Mouse (Mus musculus) olfactory bulb, adult 2 months (tissue): ENCODE results near the gene Snd1. TPM values are rescaled to one million over a fixed set of nuclear protein-coding genes. Genes with fewer than 3 reads are reported as not detected.

Experiments
- H3K27ac ChIP-seq: fragments of 200-500 bp; 2 replicates; pipeline ENCODE4 v1.5.1; 2012; ENCODE audit warnings: low read depth, low read length; ENCODE audit not compliant: insufficient read depth
- H3K4me1 ChIP-seq: fragments of 200-500 bp; 2 replicates; pipeline ENCODE4 v1.6.1; 2012; ENCODE audit warnings: low read length; ENCODE audit not compliant: control insufficient read depth, insufficient read depth
- H3K4me3 ChIP-seq: fragments of 200-500 bp; 2 replicates; pipeline ENCODE4 v1.5.1; 2012; ENCODE audit warnings: mild to moderate bottlenecking, low read depth, low read length, moderate library complexity; ENCODE audit not compliant: insufficient read depth
- CTCF ChIP-seq: fragments of 200-500 bp; IDR thresholded peaks from 2 replicates; pipeline ENCODE4 v1.5.1; 2012; ENCODE audit warnings: low read depth, mild to moderate bottlenecking, low read length, moderate library complexity; ENCODE audit not compliant: insufficient read depth
- POLR2A ChIP-seq: fragments of 200-500 bp; IDR thresholded peaks from 2 replicates; pipeline ENCODE4 v1.6.1; 2012; ENCODE audit warnings: mild to moderate bottlenecking, low read depth, low read length, moderate library complexity; ENCODE audit not compliant: insufficient read depth
- WGBS: fragments of 180-500 bp; shearing (Covaris S2); methylation state at CpG from one replicate; pipeline ENCODE4 v1.1.7; 2018; 5-methylcytosine and 5-hydroxymethylcytosine counted together
- polyA plus RNA-seq: library from polyadenylated mRNA; stranded (reverse); fragments of >200 nt; gene quantifications from 2 replicates; pipeline ENCODE4 v1.2.4, GENCODE M21; 2012; ENCODE audit warnings: low replicate concordance; ENCODE audit not compliant: missing spikeins, insufficient read depth, insufficient read length

Gene Snd1
- polyA plus RNA-seq, 1 experiment = not detected

DNA sequence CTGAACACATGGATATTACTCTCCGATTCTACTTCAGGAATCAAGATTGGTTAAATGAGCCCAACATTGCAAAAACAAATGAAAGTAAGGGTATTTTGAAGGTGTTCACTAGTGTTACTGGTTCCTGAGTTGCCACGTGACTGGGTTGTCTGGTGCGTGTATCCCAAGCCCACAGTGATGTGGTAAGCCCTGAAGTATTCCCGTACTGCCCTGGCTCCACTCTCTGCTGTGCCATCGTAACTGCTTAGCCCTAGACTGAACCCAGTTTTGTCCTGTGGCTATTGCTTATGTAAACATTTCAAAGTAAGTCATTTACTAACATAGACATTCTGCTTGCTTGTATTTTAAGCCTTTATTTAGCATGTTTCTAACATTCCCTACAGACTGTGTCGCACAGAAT is 256.3 kb downstream of the Snd1 start:
- Histone ChIP-seq H3K27ac (no peak overlapping the region), H3K4me3 (no peak overlapping the region), H3K4me1 (no peaks in the 10 kb centered on the region)
- TF ChIP-seq POLR2A (no peak), CTCF (no peak)
- 94% methylated on average over 6 of the region's 6 CpGs for WGBS

DNA sequence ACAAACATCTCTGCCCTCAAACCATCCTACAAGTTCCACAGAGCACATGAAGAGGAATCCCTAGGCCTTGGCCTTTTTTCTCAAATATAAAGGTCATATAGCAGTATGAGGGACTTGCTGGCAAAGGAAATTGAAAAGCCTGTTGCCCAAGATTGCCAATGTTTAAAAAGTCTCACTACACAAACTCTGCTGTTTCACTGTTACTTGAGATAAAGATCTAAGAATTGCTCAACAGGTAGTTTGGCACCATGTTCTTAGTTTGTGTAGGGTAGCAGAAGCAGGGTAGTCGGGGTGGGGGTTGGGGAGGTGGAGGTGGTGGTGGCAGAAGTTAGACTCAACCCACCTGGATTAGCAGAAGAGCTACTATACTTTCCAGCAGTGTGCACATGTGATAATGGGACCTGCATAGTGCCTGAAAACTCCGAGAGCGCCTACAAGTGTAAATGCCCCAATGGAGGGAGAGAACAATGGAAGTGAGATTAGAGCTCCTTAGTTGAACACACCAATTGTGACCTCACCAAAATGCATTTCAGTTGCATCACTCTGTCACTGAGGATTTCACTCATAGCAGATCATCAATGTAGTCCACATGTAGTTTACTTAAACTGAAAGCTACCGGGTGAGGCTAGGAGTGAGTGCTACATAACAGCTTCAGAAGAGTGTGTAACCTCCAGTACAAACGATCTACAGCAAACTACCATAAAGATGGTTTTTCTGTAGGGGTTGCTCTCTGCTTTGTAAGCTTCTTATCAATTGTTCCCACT is 259.1 kb downstream of the Snd1 start:
- no peak for TF ChIP-seq CTCF
- TF ChIP-seq POLR2A = no peak
- no peak overlapping the region for H3K4me3 ChIP-seq
- H3K27ac ChIP-seq = no peak overlapping the region
- WGBS = 87% methylated on average over 5 of the region's 5 CpGs
- no peaks in the 10 kb centered on the region for H3K4me1 ChIP-seq

DNA sequence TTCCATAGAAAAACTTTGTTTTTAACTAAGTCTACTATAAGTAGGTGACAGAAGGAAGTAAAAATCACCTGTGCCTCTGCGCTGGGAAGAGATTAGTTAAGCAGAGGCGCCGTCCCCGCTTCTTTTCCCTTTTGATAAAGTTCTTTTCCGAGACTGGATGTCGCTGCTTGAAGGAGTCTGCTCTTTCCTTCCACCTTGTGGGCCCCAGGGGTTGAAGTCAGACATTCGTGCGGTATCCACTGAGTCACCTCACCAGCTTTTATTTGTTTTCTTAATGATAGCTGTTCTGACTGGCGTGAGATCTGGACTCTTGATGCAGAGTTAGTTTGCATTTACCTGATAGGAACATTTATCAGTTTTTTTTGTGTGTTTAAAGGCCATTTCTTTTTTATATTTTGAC is 260.2 kb downstream of the Snd1 start:
- WGBS = 95% methylated on average over 9 of the region's 9 CpGs
- no peaks in the 10 kb centered on the region for H3K4me1 ChIP-seq
- H3K27ac ChIP-seq = no peak overlapping the region
- H3K4me3 ChIP-seq = no peak overlapping the region
- TF ChIP-seq POLR2A (no peak), CTCF (no peak)

DNA sequence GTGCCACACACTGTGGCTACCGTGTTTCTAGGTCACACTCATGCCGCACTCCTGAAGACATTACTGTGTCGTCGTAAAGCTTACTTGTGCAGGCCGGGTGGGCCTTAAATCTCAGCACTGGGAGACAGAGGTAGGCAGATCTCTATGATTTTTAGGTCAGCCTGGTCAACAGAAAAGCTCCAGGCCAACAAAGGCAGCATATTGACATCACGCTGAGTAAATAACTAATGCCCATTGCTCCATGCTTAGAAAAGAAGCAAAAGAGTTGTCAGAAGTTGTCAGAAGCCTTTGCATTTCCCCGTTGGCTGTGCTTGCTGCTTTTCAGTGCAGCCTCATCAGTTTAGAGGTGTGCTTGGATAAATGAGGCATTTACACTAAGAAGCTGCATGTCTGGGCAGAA is 261.7 kb downstream of the Snd1 start:
- Histone ChIP-seq H3K4me1 (no peaks in the 10 kb centered on the region), H3K27ac (no peak overlapping the region), H3K4me3 (no peak overlapping the region)
- TF ChIP-seq POLR2A = no peak
- no peak for TF ChIP-seq CTCF
- 79% methylated on average over 7 of the region's 7 CpGs for WGBS

DNA sequence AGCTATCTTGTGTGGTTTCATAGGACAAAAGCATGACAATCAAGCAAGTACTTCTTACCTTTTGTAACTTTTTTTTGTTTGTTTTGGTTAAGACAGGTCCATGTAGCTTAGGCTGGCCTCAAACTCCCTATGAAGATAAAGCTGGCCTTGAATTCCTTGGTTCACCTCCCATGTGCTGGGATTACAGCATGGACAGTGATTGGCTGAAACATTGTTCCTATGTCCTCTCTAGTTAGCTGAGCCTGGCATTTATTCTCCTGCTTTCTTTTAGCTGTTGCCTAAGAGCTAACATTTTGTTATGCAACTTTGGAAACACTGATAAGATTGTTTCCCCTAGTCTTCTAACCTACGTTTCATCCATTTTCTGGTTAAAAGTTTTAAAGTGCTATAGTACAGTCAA is 262.7 kb downstream of the Snd1 start:
- no peak overlapping the region for H3K4me3 ChIP-seq
- WGBS = 88% methylated on average over 1 of the region's 1 CpGs
- H3K27ac ChIP-seq = no peak overlapping the region
- H3K4me1 ChIP-seq = no peaks in the 10 kb centered on the region
- TF ChIP-seq CTCF (no peak), POLR2A (no peak)

DNA sequence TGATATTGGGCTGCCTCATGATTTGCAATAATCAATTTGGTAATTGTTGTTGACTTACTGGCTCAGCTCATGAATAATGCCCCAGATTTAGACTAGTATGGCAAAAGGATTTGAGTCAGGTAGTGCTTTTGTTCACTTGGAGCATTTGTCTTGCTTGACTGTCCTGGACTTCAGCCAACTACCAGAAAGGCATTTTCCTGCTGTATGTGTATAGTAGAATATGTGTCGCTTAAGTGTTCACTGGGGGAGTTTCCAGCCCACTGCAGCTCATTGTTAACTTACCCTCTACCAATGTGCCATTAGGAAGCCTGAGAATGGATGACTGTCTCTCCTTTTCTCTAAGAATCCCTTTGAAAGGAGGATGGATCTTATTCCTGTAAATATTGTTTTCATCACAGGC is 268.6 kb downstream of the Snd1 start:
- no peak overlapping the region for H3K27ac ChIP-seq
- 32% methylated on average over 1 of the region's 1 CpGs for WGBS
- no peak overlapping the region for H3K4me3 ChIP-seq
- no peak for TF ChIP-seq CTCF
- TF ChIP-seq POLR2A = no peak
- H3K4me1 ChIP-seq = peaks cover 3% of the 10 kb centered on the region; the same call in 1 of the 2 replicates

DNA sequence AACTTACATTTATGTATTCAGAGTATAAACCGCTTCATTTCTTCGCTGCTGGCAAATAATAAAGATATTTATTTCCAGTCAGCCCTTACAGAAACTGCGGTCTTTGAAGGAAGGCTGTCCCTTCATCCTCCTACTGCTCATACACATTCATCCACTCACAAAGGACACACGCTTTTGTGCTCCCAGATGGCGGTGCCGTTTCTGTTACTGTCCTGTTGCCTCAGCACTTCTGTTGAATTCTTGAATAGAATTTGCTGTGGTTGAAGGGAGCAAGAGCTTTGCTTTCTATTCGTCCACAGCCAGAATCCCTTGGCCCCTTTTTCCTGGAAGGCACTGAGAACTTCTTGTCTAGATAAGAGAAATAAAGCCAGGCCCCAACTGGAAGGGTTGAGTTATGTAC is 270.9 kb downstream of the Snd1 start:
- TF ChIP-seq POLR2A (no peak), CTCF (no peak)
- Histone ChIP-seq H3K4me3 (no peak overlapping the region), H3K4me1 (peaks cover 3% of the 10 kb centered on the region; the same call in 1 of the 2 replicates), H3K27ac (no peak overlapping the region)
- 78% methylated on average over 7 of the region's 7 CpGs for WGBS

DNA sequence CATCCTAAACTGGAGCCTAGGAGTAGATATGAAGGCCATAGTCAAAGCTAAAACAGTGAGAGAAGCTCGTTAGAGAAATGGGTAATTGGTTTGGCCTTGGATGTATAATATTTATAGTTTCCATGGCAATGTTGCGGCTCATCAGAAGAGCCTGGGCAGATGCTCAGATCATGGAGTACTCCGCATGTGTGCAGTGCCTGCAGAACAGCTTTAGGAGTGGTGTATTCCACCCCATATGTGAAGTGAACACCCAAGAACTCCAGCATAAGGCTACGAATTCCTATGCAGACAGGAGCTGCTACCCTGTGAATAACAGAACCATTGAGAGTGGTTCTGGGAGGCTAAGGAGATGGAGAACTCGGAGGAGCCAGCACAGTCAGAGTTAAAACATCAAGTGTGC is 272.1 kb downstream of the Snd1 start:
- WGBS = 83% methylated on average over 5 of the region's 5 CpGs
- TF ChIP-seq CTCF (no peak), POLR2A (no peak)
- no peak overlapping the region for H3K4me3 ChIP-seq
- no peak overlapping the region for H3K27ac ChIP-seq
- peaks cover 3% of the 10 kb centered on the region; the same call in 1 of the 2 replicates for H3K4me1 ChIP-seq

DNA sequence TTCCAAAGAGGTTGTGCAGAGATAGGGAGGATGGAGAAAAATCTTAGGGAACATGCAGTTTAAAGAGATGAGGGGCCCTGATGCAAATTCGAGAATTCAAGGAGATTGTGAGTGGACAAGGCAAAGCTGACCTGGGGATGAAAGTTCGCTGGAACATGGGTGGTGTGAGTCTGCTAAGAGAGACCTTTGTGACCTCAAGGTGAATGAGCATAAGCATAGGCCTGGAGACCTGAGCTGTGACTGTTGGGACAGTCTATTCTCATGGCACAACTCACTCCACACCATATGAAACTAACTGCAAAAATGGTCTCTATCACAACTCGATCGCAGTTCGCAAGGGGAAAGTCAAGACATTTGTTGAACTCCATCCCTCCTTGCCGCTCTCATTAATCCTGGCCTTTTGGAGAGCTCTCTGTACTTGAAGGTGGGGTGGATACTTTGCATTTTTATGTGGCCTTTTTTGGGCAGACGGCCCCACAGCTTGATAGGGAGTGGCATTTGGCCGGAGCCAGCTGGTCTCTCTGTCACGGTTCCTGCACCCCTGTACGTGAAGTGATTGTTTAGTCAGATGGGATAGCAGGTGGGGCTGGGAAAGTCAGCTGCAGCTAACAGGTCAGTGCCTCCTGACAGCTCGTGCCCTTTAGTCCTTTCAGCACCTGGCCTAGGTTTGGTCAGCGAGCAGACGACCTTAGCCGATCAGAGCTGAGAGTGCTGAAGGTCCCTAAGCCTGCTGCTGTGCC is 273.2 kb downstream of the Snd1 start:
- Histone ChIP-seq H3K27ac (no peak overlapping the region), H3K4me1 (peaks cover 4% of the 10 kb centered on the region), H3K4me3 (no peak overlapping the region)
- 93% methylated on average over 14 of the region's 14 CpGs for WGBS
- no peak for TF ChIP-seq POLR2A
- no peak for TF ChIP-seq CTCF
